15 mouse cellular contexts compared by ENCODE assay signal in the genomic region with DNA sequence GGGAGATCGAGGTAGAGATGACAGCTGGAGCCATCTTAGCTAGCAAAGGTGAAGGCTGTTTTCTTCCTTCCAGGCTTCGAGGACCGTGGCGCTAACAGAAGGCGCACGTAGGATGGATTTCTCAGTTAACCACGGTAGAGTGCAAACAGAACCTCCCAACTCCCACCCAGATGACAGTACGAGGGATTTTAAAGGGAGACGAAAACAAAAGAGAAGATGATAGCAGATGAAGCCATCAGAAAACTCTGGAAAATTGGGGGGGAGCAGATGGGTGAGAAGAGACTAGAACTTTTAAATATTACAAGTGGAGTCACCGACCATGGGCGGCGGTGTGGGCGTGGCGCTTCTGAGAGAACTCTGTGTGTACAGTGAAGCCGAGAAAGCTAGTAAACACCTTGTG.
DNase-seq lines count a peak whose midpoint lies in the region; ATAC-seq lines count a peak whose summit lies in the region.
"Had no signal": no experiment of that assay in that cellular context is flagged by ENCODE, and none has a peak within 500 bp of the region (broad histone marks: within the 10 kb centered on the region; RNA-seq: fewer than 3 reads in every experiment).

No protein-coding gene starts in this region.

- no peak overlapping the region for H3K4me2 ChIP-seq in lung, embryonic 16.5 days (ENCODE audit: low read depth, low read length)
- peak overlapping the region; percentile 58 for H3K4me2 ChIP-seq in forebrain, embryonic 14.5 days (ENCODE audit: low read length)
- H3K4me2 ChIP-seq in neural tube, embryonic 15.5 days, result peak overlapping the region; percentile 62
- H3K4me2 ChIP-seq: heart, embryonic 13.5 days; liver, embryonic 13.5 days had no signal

- H3K4me3 ChIP-seq in lung, embryonic 16.5 days (ENCODE audit: low read length), result no peak overlapping the region
- H3K4me3 ChIP-seq in forebrain, embryonic 14.5 days (ENCODE audit: low read depth, low read length), result no peak overlapping the region
- 0 out of 2 replicates have a peak overlapping the region, but pooled peaks have one; percentile 40 for H3K4me3 ChIP-seq in neural tube, embryonic 15.5 days (replicated peaks)
- H3K4me3 ChIP-seq in heart, embryonic 10.5 days, result no peak overlapping the region
- H3K4me3 ChIP-seq: erythroblast, embryonic 14.5 days; heart, embryonic 13.5 days; liver, embryonic 13.5 days had no signal

- DNase-seq in lung, postnatal 4 days, result no peak
- DNase-seq in forebrain, embryonic 14.5 days (ENCODE audit: low spot score), result no peak
- DNase-seq in layer of hippocampus, adult 8-10 months (ENCODE audit: low spot score in 2 of 2), result peak; percentile 51
- no peak for DNase-seq in heart, embryonic 10.5 days (ENCODE audit: low spot score)
- no peak for DNase-seq in gastrocnemius, adult 18-20 months (ENCODE audit: low spot score)
- DNase-seq: cerebellum, adult 11 months; kidney, adult 9 months; liver, embryonic 13.5 days; thymus, postnatal 14 days had no signal

- ATAC-seq in lung, embryonic 16.5 days (ENCODE audit: low read depth), result no peak
- ATAC-seq in forebrain, embryonic 14.5 days, result no peak
- no peak for ATAC-seq in neural tube, embryonic 15.5 days (ENCODE audit: low FRiP score)
- no peak for ATAC-seq in megakaryocyte, adult 5-6 weeks (ENCODE audit: poor library complexity, severe bottlenecking)
- ATAC-seq: activated CD4-positive, CD25-positive, alpha-beta regulatory T cell, adult 4 months had no signal

- no peaks in the 10 kb centered on the region for H3K27me3 ChIP-seq in lung, embryonic 16.5 days (ENCODE audit: control insufficient read depth, insufficient read depth, low read depth, low read length)
- no peaks in the 10 kb centered on the region for H3K27me3 ChIP-seq in forebrain, embryonic 14.5 days (replicated peaks; ENCODE audit: control insufficient read depth, insufficient read depth, low read length)
- no peaks in the 10 kb centered on the region for H3K27me3 ChIP-seq in neural tube, embryonic 15.5 days (replicated peaks)
- H3K27me3 ChIP-seq in heart, embryonic 10.5 days (ENCODE audit: insufficient read depth, poor library complexity, severe bottlenecking), result no peaks in the 10 kb centered on the region
- H3K27me3 ChIP-seq: heart, embryonic 13.5 days; liver, embryonic 13.5 days had no signal

- H3K4me1 ChIP-seq in lung, embryonic 16.5 days (replicated peaks; ENCODE audit: control insufficient read depth, insufficient read depth, low read length), result peaks cover 31% of the 10 kb centered on the region
- peaks cover 55% of the 10 kb centered on the region for H3K4me1 ChIP-seq in forebrain, embryonic 14.5 days (ENCODE audit: control insufficient read depth, insufficient read depth, low read length)
- H3K4me1 ChIP-seq in neural tube, embryonic 15.5 days, result peaks cover 58% of the 10 kb centered on the region
- H3K4me1 ChIP-seq in heart, embryonic 10.5 days, result peaks cover 43% of the 10 kb centered on the region
- H3K4me1 ChIP-seq: liver, embryonic 13.5 days had no signal

- no peak overlapping the region for H3K9ac ChIP-seq in lung, embryonic 16.5 days (ENCODE audit: low read length)
- peak overlapping the region; percentile 46 for H3K9ac ChIP-seq in forebrain, embryonic 14.5 days (ENCODE audit: low read length)
- no peak overlapping the region; the same call in 1 of the 2 replicates for H3K9ac ChIP-seq in neural tube, embryonic 15.5 days (replicated peaks)
- H3K9ac ChIP-seq: heart, embryonic 13.5 days; liver, embryonic 13.5 days had no signal

- no peaks in the 10 kb centered on the region for H3K36me3 ChIP-seq in lung, embryonic 16.5 days (ENCODE audit: control insufficient read depth, insufficient read depth, low read length)
- H3K36me3 ChIP-seq in forebrain, embryonic 14.5 days (ENCODE audit: control insufficient read depth, insufficient read depth, low read length), result no peaks in the 10 kb centered on the region
- H3K36me3 ChIP-seq in neural tube, embryonic 15.5 days, result no peaks in the 10 kb centered on the region
- no peaks in the 10 kb centered on the region for H3K36me3 ChIP-seq in heart, embryonic 10.5 days
- H3K36me3 ChIP-seq: heart, embryonic 13.5 days; liver, embryonic 13.5 days had no signal

- WGBS in lung, embryonic 16.5 days, result 86% methylated on average over 15 of the region's 15 CpGs
- 65% methylated on average over 15 of the region's 15 CpGs for WGBS in forebrain, embryonic 14.5 days
- 82% methylated on average over 15 of the region's 15 CpGs for WGBS in neural tube, embryonic 15.5 days
- 87% methylated on average over 15 of the region's 15 CpGs for WGBS in heart, embryonic 10.5 days

- no peaks in the 10 kb centered on the region for H3K9me3 ChIP-seq in lung, embryonic 16.5 days (ENCODE audit: control insufficient read depth, low read length)
- no peaks in the 10 kb centered on the region for H3K9me3 ChIP-seq in forebrain, embryonic 14.5 days (replicated peaks; ENCODE audit: control insufficient read depth, low read length)
- no peaks in the 10 kb centered on the region for H3K9me3 ChIP-seq in neural tube, embryonic 15.5 days (replicated peaks)
- H3K9me3 ChIP-seq in heart, embryonic 10.5 days, result no peaks in the 10 kb centered on the region
- H3K9me3 ChIP-seq: heart, embryonic 13.5 days; liver, embryonic 13.5 days had no signal

- H3K27ac ChIP-seq in lung, embryonic 16.5 days (ENCODE audit: low read length), result peak overlapping the region; percentile 56; the same call in 1 of the 2 replicates
- H3K27ac ChIP-seq in forebrain, embryonic 14.5 days (ENCODE audit: low read depth, low read length), result peak overlapping the region; percentile 86
- peak overlapping the region; percentile 87 for H3K27ac ChIP-seq in neural tube, embryonic 15.5 days (replicated peaks)
- H3K27ac ChIP-seq in heart, embryonic 10.5 days, result no peak overlapping the region
- H3K27ac ChIP-seq: heart, embryonic 13.5 days; liver, embryonic 13.5 days had no signal

Comparison
In these comparisons a context has a peak if more than half of its experiments do, and no peak if none do; other contexts are left out.
1. DNase-seq: peak in layer of hippocampus, adult 8-10 months (2 of 2); none in lung, postnatal 4 days (0 of 2), forebrain, embryonic 14.5 days (single experiment), heart, embryonic 10.5 days (single experiment) and gastrocnemius, adult 18-20 months (single experiment).